Mouse (Mus musculus) cerebellum, adult 8-10 months (tissue): Measurements from ENCODE around the gene Defa34.
"Not testable (repeated sequence)": the region's sequence is repeated elsewhere in the genome, so short reads cannot be mapped to it uniquely, and the experiment has no call there.

Experiments used
- DNase-seq: peaks from one replicate; pipeline ENCODE4 v3.0.0; 2022

The Defa34 gene

GRCm38 (mm10) chr8:21665497-21665896 is at the start of gene Defa34:
Gene Defa34 (plus strand): TSS chr8:21665797.
- DNase-seq: not testable (repeated sequence)

- not testable (repeated sequence) for DNase-seq
Measured at GRCm38 (mm10) chr8:21617883-21618282, 47.7 kb upstream of the Defa34 start, which contains the start of gene Defa26. Gene Defa26 (plus strand): TSS chr8:21618183.

- not testable (repeated sequence) for DNase-seq
Measured at GRCm38 (mm10) chr8:21655480-21655879, 10.1 kb upstream of the Defa34 start, which contains the start of gene Defa17. Gene Defa17 (plus strand): TSS chr8:21655780.

DNA sequence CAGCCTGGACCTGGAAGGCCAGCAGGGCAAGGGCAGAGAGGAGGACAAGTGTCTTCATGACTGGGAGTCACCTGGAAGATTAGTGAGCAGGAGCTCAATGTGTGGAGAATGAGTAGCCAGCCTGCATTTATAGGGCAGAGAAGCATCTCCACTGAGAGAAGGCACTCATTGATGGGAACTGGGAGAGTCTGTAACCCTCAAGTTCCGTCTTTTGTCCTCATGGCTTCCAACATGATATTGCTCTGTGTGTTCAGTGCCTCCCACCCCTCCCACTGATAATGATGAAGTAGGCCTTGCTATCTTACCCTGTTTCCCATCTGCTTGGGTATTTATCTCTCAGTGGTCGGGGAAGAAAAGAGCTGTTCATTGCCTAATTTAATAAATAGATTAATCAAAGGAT is 37.9 kb downstream of the Defa34 start, which contains the start of gene AY761184:
Gene AY761184, minus strand, starts transcription at position 101 of the 400 bp plus-strand sequence.
- not testable (repeated sequence) for DNase-seq
